Mouse (Mus musculus) testis, adult 2 months (tissue): Measurements from ENCODE around the gene Smdt1. TPM values are rescaled to one million over a fixed set of nuclear protein-coding genes. Genes with fewer than 3 reads are reported as not detected.

Experiments
- H3K27ac ChIP-seq: fragments of 200-500 bp; 2 replicates; pipeline ENCODE4 v1.5.1; 2012; ENCODE audit warnings: low read depth, low read length; ENCODE audit not compliant: control insufficient read depth, insufficient read depth
- H3K27me3 ChIP-seq: fragments of 200-500 bp; 2 replicates; pipeline ENCODE4 v1.6.1; 2012; ENCODE audit warnings: mild to moderate bottlenecking, low read length, moderate library complexity; ENCODE audit not compliant: control insufficient read depth, insufficient read depth
- H3K36me3 ChIP-seq: fragments of 200-500 bp; 2 replicates; pipeline ENCODE4 v1.6.1; 2012; ENCODE audit warnings: mild to moderate bottlenecking, low read length; ENCODE audit not compliant: control insufficient read depth, insufficient read depth
- H3K4me1 ChIP-seq: fragments of 200-500 bp; 2 replicates; pipeline ENCODE4 v1.6.1; 2012; ENCODE audit warnings: low read length; ENCODE audit not compliant: control insufficient read depth, insufficient read depth
- H3K4me3 ChIP-seq: fragments of 200-500 bp; 2 replicates; pipeline ENCODE4 v1.5.1; 2012; ENCODE audit warnings: low read depth, mild to moderate bottlenecking, low read length, moderate library complexity, mixed read lengths; ENCODE audit not compliant: control insufficient read depth
- CTCF ChIP-seq: fragments of 200-500 bp; IDR thresholded peaks from 2 replicates; pipeline ENCODE4 v1.5.1; 2012; ENCODE audit warnings: low read depth, mild to moderate bottlenecking, inconsistent platforms, low read length, moderate library complexity; ENCODE audit not compliant: control insufficient read depth, insufficient read depth, insufficient replicate concordance
- POLR2A ChIP-seq: fragments of 200-500 bp; IDR thresholded peaks from 2 replicates; pipeline ENCODE4 v1.6.1; 2012; ENCODE audit warnings: low read depth, mild to moderate bottlenecking, inconsistent platforms, low read length, moderate library complexity; ENCODE audit not compliant: control insufficient read depth
- polyA plus RNA-seq: library from polyadenylated mRNA; depleted of rRNA; stranded (reverse); fragments of >200 nt; gene quantifications from 2 replicates; pipeline ENCODE4 v1.2.3, GENCODE M21; 2012

The Smdt1 gene
- polyA plus RNA-seq, 1 experiment: 129 TPM

GRCm38 (mm10) chr15:82345820-82346470 is 7.2 kb downstream of the Smdt1 start:
- peaks cover 4% of the 10 kb centered on the region; the same call in 1 of the 2 replicates for H3K27me3 ChIP-seq
- TF ChIP-seq CTCF (no peak), POLR2A (peak; percentile 75)
- H3K36me3 ChIP-seq: no peaks in the 10 kb centered on the region
- peaks cover 21% of the 10 kb centered on the region for H3K4me1 ChIP-seq
- peak overlapping the region; percentile 87 for H3K4me3 ChIP-seq
- H3K27ac ChIP-seq: peak overlapping the region; percentile 78

DNA sequence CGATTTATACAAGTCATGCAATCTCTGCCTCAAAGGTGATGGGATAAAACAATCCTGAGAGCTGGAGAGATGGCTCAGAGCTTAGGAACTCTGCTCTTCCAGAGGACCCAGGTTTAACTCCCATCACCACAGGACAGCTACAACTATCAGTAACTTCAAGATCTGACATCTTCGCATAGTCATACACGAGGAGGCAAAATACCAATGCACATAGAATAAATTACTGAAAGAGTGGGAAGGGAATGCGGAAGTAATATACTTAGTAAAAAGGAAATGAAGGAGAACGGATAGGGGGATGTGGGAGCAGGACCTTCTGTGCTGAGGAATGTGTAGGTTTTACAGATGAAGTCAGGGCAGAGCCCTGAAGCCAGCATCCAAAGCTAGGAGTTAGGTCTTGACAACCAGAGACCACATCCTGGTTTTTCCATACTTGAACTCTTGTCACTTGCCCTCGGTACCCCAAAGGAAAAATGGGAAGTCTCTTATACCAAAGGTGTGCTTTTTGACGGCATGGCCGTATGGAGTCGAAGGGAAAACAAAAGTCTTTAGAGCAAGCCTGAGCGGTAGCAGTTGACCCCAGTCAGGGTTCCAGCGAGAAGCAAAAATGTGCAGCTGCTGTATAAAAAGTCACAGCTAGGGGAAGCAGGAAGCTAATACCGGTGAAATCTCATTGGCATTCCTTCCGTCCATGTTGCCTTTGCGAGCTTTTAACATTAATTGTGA is 8.0 kb downstream of the Smdt1 start:
- H3K36me3 ChIP-seq: no peaks in the 10 kb centered on the region
- peaks cover 15% of the 10 kb centered on the region for H3K4me1 ChIP-seq
- TF ChIP-seq CTCF (no peak), POLR2A (no peak)
- peak overlapping the region; percentile 87; the same call in 1 of the 2 replicates for H3K4me3 ChIP-seq
- H3K27ac ChIP-seq: no peak overlapping the region
- no peaks in the 10 kb centered on the region for H3K27me3 ChIP-seq

- H3K36me3 ChIP-seq: no peaks in the 10 kb centered on the region
- no peak overlapping the region for H3K4me3 ChIP-seq
- no peaks in the 10 kb centered on the region for H3K27me3 ChIP-seq
- no peak overlapping the region for H3K27ac ChIP-seq
- TF ChIP-seq POLR2A: no peak
- TF ChIP-seq CTCF: no peak
- H3K4me1 ChIP-seq: peaks cover 12% of the 10 kb centered on the region
Observed at GRCm38 (mm10) chr15:82347303-82347676, 8.5 kb downstream of the Smdt1 start.

GRCm38 (mm10) chr15:82347852-82348251 is 9.1 kb downstream of the Smdt1 start:
- Histone ChIP-seq H3K4me3 (no peak overlapping the region), H3K36me3 (no peaks in the 10 kb centered on the region), H3K4me1 (peaks cover 12% of the 10 kb centered on the region), H3K27me3 (no peaks in the 10 kb centered on the region), H3K27ac (no peak overlapping the region)
- no peak for TF ChIP-seq POLR2A
- TF ChIP-seq CTCF: no peak

DNA sequence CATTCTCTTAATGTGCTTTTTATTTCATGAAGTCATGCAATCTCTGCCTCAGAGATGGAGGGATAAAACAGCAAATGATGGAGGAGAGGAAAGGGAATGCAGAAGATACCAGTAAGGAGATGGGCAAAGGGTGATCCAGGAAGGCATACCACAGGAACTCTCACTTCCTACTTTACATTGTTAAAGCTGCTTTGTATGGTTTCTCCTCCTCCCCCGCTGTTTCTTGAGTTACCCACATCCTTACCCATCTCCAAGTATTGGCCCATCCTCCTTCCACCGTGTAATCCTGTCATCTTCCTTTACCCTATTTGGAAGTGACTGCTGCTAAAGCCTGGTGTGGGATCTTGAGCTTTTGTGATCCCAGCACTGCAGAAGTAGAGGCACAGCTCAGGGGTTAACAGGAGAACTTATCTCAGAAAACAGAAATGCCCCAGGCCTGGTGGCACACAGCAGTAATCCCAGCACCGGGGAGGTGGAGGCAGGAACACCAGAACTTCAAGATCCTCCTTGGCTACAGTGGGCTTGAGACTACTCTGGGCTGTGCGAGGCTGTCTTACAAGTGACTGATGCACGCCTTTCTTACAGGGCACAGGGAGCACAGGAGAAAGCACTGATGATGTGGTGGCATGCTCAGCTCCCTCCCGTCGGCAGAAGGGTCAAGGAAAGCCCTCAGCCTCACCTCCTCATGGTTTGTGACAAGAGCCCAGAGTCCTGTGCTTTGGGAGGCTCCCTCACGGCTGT is 9.7 kb downstream of the Smdt1 start:
- H3K27me3 ChIP-seq: no peaks in the 10 kb centered on the region
- no peaks in the 10 kb centered on the region for H3K36me3 ChIP-seq
- H3K4me3 ChIP-seq: no peak overlapping the region
- H3K27ac ChIP-seq: no peak overlapping the region
- no peak for TF ChIP-seq CTCF
- H3K4me1 ChIP-seq: peaks cover 7% of the 10 kb centered on the region

DNA sequence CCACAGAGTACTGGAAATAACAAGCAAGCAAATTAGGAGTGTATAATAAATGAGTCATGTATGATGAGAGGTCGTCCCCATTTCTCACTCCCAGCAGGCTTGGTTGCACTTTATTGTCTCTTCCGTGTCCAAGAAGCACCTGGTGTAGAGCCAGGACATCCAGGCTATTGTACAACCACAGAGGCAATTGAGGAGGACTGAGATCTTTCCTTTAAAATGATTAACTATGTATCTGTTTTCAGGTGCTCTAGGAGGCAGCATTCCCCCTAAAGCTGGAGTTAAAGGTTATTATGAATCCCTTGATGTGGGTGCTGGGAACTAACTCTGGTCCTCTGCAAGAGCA is 10.2 kb downstream of the Smdt1 start:
- peaks cover 7% of the 10 kb centered on the region for H3K4me1 ChIP-seq
- no peaks in the 10 kb centered on the region for H3K27me3 ChIP-seq
- TF ChIP-seq CTCF: no peak
- no peak for TF ChIP-seq POLR2A
- no peak overlapping the region for H3K4me3 ChIP-seq
- no peak overlapping the region for H3K27ac ChIP-seq
- no peaks in the 10 kb centered on the region for H3K36me3 ChIP-seq

DNA sequence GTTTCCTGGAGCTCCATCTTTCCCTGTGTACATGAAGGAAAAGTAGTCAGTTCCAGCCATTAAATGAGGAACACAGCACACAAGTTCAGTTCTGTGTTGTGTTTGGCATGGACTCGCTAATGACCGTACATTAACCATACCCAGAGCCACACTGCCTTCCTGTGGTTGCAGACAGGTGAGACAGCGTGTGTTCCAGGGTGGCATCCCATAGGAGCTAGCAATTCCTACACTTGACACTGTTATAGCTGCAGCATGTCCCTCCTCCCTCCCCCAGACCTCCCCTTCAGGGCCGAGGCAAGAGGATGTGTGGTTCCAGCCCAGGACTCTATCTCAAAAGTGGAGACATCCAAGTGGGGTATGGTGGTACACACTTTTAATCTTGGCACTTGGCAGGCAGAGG is 11.6 kb downstream of the Smdt1 start:
- Histone ChIP-seq H3K27me3 (no peaks in the 10 kb centered on the region), H3K36me3 (no peaks in the 10 kb centered on the region), H3K4me1 (peaks cover 6% of the 10 kb centered on the region), H3K4me3 (no peak overlapping the region), H3K27ac (no peak overlapping the region)
- no peak for TF ChIP-seq CTCF
- no peak for TF ChIP-seq POLR2A

DNA sequence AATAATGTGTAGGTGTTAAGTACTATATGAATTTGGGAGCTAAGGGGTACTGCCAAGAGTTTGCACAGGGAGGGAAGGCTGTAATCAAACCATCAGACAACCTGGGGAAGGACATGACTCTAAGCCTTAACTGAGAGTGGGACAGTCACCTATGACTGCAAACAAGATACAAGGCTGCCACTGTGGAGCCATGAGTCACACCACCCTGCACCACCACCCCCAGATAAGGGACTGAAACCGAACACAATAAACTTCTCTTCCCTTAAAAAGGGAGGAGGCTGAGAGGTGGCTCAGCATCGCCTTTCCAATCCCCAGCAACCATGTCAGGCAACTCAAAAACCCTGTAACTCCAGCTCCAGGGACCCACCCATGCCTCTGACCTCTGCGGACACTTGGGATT is 12.7 kb downstream of the Smdt1 start:
- H3K36me3 ChIP-seq: no peaks in the 10 kb centered on the region
- no peak overlapping the region for H3K4me3 ChIP-seq
- TF ChIP-seq POLR2A (no peak), CTCF (no peak)
- peaks cover 6% of the 10 kb centered on the region for H3K4me1 ChIP-seq
- no peaks in the 10 kb centered on the region for H3K27me3 ChIP-seq
- H3K27ac ChIP-seq: no peak overlapping the region
